Mouse (Mus musculus) bone marrow macrophage, adult 2 months (primary cell): ENCODE data around the gene Cpm. TPM values are rescaled to one million over a fixed set of nuclear protein-coding genes. Genes with fewer than 3 reads are reported as not detected.
"Not testable (repeated sequence)": the region's sequence is repeated elsewhere in the genome, so short reads cannot be mapped to it uniquely, and the experiment has no call there.

Source experiments
- H3K27ac ChIP-seq: 2 replicates; pipeline ENCODE4 v1.5.1; 2012; ENCODE audit warnings: low read depth, low read length; ENCODE audit not compliant: insufficient read depth
- H3K4me1 ChIP-seq: 2 replicates; pipeline ENCODE4 v1.6.1; 2012; ENCODE audit warnings: low read length; ENCODE audit not compliant: control insufficient read depth, insufficient read depth
- H3K4me3 ChIP-seq: 2 replicates; pipeline ENCODE4 v1.5.1; 2012; ENCODE audit warnings: mild to moderate bottlenecking, low read length, moderate library complexity; ENCODE audit not compliant: insufficient read depth
- CTCF ChIP-seq: IDR thresholded peaks from 2 replicates; pipeline ENCODE4 v1.5.1; 2012; ENCODE audit warnings: low read depth, mild to moderate bottlenecking, low read length, moderate library complexity
- POLR2A ChIP-seq: IDR thresholded peaks from 2 replicates; pipeline ENCODE4 v1.6.1; 2012; ENCODE audit warnings: mild to moderate bottlenecking, low read depth, low read length, borderline replicate concordance
- polyA plus RNA-seq: library from polyadenylated mRNA; stranded (reverse); fragments of >200 nt; gene quantifications from 2 replicates; pipeline ENCODE4 v1.2.4, GENCODE M21; 2012; ENCODE audit not compliant: missing spikeins, insufficient read depth, insufficient read length

Gene Cpm
- polyA plus RNA-seq, 1 experiment = not detected

DNA sequence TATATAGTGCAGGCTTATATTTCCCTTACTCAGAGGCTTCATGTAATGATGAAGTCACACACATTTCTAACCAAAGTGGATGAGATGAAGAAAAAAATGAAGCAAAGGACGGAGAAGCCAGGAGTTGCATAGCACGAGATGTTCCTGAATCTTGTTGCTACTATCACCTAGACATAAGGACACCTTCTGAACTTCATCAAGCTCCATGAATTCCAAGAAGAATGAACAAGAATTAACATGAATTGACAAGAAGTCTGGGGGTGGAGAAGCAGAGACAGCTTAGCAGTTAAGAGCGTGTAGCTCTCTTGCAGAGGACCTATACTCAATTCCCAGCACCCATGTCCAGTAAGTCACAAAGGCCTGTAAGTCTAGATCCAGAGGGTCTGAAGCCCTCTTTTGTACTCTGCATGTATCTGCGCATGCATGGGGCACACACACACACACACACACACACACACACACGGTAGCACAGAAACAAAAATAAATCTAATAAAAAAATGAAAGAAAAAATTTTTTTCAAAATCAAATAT lies 36.2 kb upstream of the Cpm start:
- TF ChIP-seq POLR2A (no peak), CTCF (no peak)
- peaks cover 10% of the 10 kb centered on the region for H3K4me1 ChIP-seq
- H3K4me3 ChIP-seq = no peak overlapping the region
- H3K27ac ChIP-seq = no peak overlapping the region

DNA sequence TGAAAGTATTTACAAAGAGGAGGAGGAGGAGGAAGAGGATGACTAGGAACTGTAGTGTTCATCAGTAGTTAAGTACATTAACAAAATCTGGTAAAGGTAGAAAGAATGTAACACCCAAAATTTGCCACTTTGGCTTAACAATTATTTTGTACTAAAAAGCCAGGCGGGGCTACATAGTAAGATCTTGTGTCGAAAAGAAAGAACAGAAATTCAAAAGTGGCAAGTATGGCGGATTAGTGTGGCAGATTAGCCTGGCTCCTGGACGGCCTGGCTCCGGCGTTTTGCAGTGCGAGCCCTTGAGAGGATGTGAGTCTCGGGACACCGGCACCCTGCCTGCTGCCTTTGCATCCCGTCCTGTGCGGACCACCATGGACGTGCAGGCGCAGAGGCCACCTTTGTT lies 35.4 kb upstream of the Cpm start:
- Histone ChIP-seq H3K27ac (no peak overlapping the region), H3K4me3 (no peak overlapping the region)
- TF ChIP-seq POLR2A (no peak), CTCF (no peak)

DNA sequence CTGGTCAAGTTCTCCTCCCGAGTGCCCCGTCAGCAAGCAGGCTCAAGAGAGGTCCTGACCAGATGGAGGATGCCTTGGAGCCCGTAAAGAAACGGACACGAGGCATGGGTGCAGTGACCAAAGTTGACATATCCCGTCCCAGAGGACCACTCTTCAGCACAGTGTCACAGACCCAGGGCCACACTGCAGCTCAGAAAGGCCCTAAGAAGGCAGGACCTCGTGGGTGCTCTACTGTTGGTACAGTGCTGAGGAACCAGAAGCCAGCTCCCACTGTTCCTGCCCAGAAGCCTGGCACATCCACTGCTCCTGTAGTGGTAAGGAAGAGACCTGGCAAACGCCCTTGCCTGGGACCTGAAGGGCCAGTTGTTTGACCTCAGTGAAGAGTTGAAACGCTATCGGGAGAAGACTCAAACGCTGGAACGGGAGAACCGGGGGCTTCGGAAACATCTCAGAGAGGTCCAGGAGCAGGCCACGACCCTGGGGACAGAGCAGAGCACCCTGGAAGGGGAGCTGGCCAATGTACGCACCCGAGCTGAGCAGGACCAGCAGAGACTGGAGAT lies 34.9 kb upstream of the Cpm start:
- Histone ChIP-seq H3K27ac (no peak overlapping the region), H3K4me1 (peaks cover 10% of the 10 kb centered on the region), H3K4me3 (no peak overlapping the region)
- TF ChIP-seq CTCF = no peak
- no peak for TF ChIP-seq POLR2A

More for the DNA sequence above, 35.4 kb upstream of the Cpm start:
- H3K4me1 ChIP-seq = peaks cover 10% of the 10 kb centered on the region

- TF ChIP-seq CTCF (no peak), POLR2A (no peak)
- Histone ChIP-seq H3K27ac (no peak overlapping the region), H3K4me3 (no peak overlapping the region), H3K4me1 (peaks cover 10% of the 10 kb centered on the region)
Observed at GRCm38 (mm10) chr10:117594913-117595312, 34.4 kb upstream of the Cpm start.

GRCm38 (mm10) chr10:117595442-117596164 lies 33.7 kb upstream of the Cpm start:
- H3K27ac ChIP-seq = peak overlapping the region; percentile 28
- H3K4me3 ChIP-seq = no peak overlapping the region
- H3K4me1 ChIP-seq = peaks cover 10% of the 10 kb centered on the region
- no peak for TF ChIP-seq CTCF

GRCm38 (mm10) chr10:117596165-117596735 lies 33.0 kb upstream of the Cpm start:
- peaks cover 10% of the 10 kb centered on the region for H3K4me1 ChIP-seq
- no peak overlapping the region for H3K4me3 ChIP-seq
- H3K27ac ChIP-seq = peak overlapping the region; percentile 28; the same call in 1 of the 2 replicates
- TF ChIP-seq CTCF = no peak
- TF ChIP-seq POLR2A = no peak

DNA sequence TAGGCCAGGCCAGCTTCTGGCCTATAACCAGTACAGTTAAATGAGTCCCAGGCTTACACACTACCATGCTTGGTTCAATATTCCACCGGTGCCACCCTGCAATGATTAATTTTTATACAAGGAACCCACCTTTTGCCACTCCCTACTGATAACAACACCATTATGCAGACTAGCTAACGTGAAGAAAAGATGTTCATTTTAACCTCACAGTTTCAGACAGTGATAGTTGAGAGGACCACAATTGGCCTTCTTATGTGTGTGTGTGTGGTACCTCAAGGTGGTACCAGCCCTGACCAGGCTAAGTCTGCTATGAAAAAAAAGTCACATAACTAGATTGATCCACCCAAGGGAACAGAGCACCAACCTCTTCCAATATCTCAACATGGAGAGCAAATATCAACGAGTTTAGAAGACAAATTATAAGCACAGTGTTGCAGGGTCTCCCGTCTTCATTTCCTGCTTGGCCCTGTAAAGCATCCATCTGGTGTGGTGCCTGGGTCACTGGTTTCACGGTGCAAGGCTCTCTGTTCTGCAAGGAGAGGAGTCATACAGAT lies 32.5 kb upstream of the Cpm start:
- Histone ChIP-seq H3K27ac (no peak overlapping the region), H3K4me3 (no peak overlapping the region), H3K4me1 (peaks cover 10% of the 10 kb centered on the region)
- TF ChIP-seq CTCF = no peak
- TF ChIP-seq POLR2A = no peak

DNA sequence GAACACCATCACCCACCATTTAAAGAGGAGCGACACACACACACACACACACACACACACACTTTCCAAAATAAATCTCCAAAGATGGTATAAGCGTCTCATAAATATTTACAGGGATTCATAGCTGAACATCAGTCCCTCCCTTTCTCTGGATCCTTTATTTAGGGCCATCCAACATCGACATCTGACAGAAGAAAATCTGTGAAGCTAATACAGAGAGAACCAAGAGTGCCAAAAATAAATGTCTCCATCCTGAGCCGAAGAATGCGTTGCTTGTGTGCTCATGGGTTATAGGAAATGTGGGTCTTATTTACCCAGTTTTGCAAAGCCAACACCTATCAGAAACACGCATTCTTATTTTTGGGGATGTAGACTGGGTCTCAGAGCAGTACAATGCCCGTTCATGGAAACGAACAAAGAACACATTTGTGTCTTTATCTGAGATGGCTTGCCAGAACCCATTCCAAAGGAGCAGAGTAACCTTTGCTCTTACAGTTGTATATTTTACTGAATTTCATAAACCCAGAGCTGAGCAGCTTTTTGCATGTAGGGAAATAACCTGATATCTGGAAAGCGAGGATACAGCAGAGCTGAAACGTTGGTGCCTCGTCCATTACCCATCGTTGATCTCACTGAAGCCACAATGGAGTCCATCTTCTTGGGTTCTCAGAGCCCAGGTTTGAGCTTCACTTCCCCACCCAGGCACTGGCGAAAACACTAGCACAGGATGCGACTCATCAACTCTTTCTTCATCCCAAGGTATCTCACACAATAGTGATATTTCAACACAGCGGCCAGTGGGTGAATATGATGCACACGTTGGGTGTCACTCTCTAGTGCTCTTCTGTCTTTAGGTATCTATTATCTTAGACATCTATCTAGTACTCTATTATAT lies 31.7 kb upstream of the Cpm start:
- H3K27ac ChIP-seq, H3K4me3 ChIP-seq: not testable (repeated sequence)
- peaks cover 10% of the 10 kb centered on the region for H3K4me1 ChIP-seq

DNA sequence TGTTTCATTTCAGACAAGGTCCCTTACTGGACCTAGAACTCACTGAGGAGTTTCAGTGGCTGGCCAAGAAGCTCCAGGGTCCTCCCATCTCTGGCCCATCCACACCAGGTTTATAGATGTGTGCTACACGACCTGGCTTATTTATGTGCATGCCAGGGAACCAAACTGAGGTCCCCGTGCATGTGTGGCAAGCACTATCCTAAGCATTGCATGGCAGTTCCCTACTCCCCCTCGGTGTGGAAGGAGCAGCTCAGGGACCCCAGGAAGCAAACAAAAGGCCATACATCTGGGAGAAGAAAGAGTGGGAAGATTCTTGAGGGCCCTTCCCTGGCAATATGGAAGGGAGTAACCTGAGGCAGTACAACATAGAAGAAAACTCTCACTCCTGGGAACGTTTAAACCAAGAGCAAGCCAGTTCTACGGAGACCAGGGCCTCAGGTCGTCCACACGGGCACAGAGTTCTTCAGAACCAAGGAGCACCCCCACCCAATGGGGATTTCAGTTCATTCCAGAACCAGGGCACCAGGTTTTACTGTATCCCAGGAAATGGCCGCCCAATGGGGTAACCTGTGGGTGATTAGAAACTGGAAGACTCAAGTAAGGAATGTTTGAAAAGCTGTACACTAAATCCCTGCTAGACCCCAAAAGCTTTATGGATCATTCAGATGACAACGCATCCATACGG lies 30.9 kb upstream of the Cpm start:
- H3K4me3 ChIP-seq = no peak overlapping the region
- no peak for TF ChIP-seq POLR2A
- TF ChIP-seq CTCF = no peak
- no peak overlapping the region for H3K27ac ChIP-seq
- H3K4me1 ChIP-seq = peaks cover 10% of the 10 kb centered on the region

- peaks cover 10% of the 10 kb centered on the region for H3K4me1 ChIP-seq
- H3K27ac ChIP-seq, H3K4me3 ChIP-seq: not testable (repeated sequence)
Observed at GRCm38 (mm10) chr10:117598951-117599572, 30.2 kb upstream of the Cpm start.
